Mouse (Mus musculus): ENCODE measurements at regions not wholly inside any gene's neighbourhood (a gene's known extent, or its start where the extent isn't known, plus 50 kb on each side); places are given as distances from the start of the nearest gene placed in this dataset.
A peak's percentile ranks its signal among the peaks of the same experiment; 100 is the strongest.

DNA sequence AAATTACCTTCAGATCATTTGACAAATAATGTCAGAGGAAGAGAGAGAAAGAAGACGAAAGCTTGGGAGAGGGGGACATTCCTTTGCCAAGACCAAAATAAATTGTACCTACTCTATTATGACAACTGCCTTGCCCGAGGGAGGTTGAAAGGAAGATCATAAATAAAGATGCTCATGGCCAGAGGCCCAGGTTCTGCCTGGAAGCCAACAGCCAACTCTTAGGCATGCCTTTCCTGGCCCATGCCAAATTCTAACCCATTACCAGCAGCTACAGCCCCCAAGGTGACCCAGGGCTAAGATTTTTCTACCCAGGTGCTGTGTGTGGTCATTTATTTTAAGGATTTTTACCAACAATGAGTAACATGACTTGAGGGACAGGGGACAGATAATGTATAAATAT, 54.9 kb downstream of the Cbln1 start:
- DNase-seq (ENCODE audit: low read depth, low spot score) = no peak

DNA sequence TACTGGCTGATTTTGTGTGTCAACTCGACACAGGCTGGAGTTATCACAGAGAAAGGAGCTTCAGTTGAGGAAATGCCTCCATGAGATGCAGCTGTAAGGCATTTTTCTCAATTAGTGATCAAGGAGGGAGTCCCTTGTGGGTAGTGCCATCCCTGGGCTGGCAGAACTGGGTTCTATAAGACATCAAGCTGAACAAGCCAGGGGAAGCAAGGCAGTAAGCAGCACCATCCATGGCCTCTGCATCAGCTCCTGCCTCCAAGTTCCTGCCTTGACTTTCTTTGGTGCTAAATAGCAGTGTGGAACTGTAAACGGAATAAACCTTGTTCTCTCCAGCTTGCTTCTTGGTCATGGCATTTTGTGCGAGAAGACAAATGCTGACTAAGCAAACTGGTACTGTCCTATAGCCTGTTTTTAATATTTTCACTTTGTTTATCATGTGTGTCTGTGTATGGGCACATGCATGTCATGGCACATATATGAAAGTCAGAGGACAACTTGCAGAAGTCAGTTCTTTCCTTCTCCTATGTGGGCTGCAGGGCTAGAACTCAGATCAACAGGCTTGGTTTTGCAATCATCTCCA, 57.3 kb downstream of the Cbln1 start:
- no peak for DNase-seq (ENCODE audit: low read depth, low spot score)

- DNase-seq (ENCODE audit: low read depth, low spot score) = no peak
Measured at GRCm38 (mm10) chr8:87389016-87389415, 83.4 kb downstream of the Cbln1 start.

GRCm38 (mm10) chr8:87383527-87384206, 88.7 kb downstream of the Cbln1 start:
- DNase-seq (ENCODE audit: low read depth, low spot score) = no peak

GRCm38 (mm10) chr8:87382311-87382710, 90.1 kb downstream of the Cbln1 start:
- no peak for DNase-seq (ENCODE audit: low read depth, low spot score)

DNA sequence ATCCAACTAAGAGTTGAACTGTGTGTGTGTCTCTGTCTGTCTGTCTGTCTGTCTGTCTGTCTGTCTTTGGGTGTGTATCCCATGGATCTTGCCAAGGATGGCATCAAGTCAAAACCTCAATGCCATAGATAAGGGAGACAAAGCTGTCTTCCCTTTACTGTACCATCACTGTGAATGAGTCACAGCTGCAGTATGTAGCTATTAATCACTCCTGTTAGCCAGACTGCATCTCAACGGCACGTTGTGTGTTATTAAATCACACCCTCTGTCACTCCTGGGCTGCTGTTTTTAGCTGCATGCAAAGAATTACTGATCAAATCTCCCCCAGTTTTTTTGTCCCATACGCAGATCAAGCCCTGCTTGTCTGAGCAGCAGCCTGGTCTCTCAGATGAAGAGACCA, 91.6 kb downstream of the Cbln1 start:
- no peak for DNase-seq (ENCODE audit: low read depth, low spot score)

DNA sequence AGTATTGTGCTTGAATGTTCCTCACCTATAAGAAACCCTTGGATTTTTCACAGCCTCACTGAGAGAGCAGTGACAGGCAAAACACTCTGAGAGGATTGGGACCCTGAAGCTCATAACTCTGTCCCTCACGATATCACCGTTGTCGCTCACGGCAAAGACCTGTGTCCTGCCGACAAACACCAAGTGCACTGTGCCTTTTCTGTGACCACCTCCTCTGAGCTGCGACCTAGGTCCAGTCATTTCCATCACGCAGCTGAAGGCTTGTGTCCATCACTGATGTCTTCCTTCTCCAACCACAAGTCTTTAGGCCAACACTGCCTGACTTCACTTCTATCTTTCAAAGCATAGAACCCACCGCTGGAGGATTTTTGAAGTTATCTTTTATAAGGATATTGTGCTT, 93.1 kb downstream of the Cbln1 start:
- no peak for DNase-seq (ENCODE audit: low read depth, low spot score)

DNA sequence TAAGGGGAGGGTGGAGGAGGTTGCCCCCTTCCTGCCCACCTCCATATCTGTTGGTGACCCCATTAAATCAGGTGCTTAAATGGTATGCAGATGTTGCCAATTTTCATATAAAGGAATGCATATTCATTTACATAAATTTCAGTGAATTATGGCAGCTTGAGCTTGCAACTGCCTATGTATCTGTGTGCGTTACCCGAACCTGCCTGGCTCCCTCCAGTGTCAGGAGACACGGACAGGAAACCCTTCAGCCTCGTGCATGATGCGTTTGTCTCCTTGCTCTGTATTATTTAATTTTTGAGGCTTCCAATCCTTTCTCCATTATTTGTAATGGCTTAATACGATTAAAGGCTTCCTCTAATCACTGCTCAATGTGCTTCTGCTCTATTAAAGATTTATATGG, 98.4 kb downstream of the Cbln1 start:
- DNase-seq (ENCODE audit: low read depth, low spot score) = no peak

- peak; percentile 97 for DNase-seq (ENCODE audit: low read depth, low spot score)
Measured at GRCm38 (mm10) chr8:87373535-87373934, 98.9 kb downstream of the Cbln1 start.

DNA sequence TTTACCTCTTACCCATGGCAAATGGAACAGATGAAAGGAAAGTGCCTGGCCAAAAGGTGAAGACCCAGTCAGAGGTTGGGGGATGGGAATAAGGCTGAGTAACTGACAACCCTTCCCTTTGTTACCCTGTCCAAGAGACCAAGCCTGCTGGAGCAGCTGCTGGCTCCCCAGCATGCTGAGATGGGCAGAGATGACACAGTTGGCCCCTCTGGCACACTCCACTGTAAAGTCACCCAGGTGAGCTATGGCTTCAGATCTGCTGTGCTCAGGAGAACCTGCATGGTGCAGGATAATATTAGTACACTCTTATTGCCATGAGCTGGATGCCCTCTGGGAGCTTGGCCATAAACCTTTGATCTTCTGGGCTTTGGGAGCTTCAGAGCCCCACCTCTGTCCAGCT, 100.3 kb downstream of the Cbln1 start:
- no peak for DNase-seq (ENCODE audit: low read depth, low spot score)

- DNase-seq (ENCODE audit: low read depth, low spot score) = no peak
Measured at GRCm38 (mm10) chr8:87370194-87370593, 102.2 kb downstream of the Cbln1 start.

- no peak for DNase-seq (ENCODE audit: low read depth, low spot score)
Measured at GRCm38 (mm10) chr8:87350471-87350870, 121.9 kb downstream of the Cbln1 start.

DNA sequence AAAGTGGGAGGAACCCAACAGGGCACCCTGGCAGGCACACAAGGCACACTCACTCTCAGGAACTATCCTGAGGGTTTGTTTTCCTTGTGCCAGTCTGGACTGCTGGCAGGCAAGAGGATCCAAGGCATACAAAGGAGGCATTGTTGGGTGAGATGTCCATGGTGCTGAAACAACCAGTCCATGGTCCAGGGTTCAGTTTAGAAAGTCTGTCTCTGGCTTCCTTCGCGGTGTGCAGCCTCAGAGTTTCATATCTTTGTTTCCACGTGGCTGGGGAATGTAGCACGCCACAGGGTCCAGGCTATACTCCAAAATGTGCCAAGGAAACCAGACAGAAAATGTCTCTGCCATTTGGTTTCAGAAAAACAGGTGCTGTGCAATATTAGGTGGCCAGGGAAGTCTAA, 122.6 kb downstream of the Cbln1 start:
- DNase-seq (ENCODE audit: low read depth, low spot score) = peak; percentile 65

DNA sequence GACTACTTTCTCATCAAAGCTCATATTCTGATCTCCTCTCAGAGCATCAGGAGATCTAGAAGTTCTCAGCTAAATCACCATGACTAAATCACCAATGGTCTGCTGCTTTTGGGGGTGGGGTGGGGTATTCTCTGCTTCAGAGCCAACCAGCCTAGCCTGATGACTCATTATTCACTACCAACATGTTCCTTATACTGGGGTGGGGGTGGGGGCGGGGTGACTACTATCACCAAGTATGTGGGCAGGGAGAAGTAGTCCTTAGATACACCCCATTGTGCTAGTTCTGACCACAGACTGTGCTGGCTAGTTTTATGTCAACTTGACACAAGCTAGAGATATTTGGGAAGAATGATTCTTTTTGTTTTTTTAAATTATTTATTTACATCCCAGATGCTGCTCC, 143.0 kb downstream of the Cbln1 start:
- no peak for DNase-seq (ENCODE audit: low read depth, low spot score)

- no peak for DNase-seq (ENCODE audit: low read depth, low spot score)
Measured at GRCm38 (mm10) chr8:87314570-87314969, 157.8 kb downstream of the Cbln1 start.

- no peak for DNase-seq (ENCODE audit: low read depth, low spot score)
Measured at GRCm38 (mm10) chr8:87311282-87311681, 161.1 kb downstream of the Cbln1 start.

DNA sequence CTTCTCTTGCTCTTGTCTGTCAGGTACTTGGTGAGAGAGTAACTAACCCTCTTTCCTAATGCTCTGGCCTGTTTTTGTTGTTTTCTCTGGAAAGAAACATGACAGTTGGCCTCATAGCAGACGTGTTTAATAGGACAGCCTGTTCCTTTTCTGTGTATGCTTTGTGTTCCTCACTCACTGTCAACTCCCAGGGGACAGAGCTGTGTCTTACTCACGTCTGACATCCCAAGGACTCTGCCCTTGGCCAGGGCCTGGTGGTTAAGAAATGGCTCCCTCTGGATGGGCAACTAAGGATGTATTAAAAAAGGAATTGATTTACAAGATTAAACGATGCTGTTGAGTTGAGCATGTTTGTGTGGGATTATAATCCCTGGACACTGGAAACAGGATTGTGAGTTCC, 164.1 kb downstream of the Cbln1 start:
- no peak for DNase-seq (ENCODE audit: low read depth, low spot score)

DNA sequence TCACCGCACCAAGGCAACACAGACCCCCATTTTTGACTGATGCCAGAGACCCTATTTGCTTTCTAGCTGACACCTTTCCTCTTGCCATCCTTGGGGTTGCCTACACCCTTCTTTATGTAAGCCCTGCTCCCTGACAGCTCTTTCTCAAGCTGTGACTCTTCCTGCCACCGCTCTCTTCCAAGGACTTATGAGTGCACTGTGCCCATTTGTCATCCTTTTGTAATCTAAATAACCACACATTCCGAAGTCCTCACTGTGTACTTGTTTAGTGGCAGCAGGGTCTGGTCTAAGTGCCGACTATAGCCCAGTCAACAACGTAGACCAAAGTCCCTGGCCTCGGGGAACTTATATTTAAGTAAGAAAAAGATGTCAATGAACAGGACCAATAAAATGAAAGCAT, 167.4 kb downstream of the Cbln1 start:
- no peak for DNase-seq (ENCODE audit: low read depth, low spot score)

DNA sequence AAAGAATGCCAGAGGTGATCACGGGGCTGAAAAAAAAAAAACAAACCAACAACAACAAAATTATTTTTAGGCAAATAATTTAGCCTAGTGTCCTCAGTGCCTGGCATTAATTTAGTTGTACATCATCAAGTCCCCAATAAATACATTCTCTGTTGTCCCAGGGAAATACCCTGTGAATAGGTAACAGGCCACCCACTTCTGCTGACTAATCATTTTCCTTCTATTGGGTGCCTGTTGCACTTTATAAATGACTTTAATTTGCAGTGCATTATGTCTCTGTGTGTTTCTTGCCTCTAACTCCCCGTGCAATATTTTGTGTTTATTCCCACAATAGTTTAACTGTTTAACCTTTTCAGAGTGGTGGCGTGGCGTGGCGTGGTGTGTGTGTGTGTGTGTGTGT, 168.9 kb downstream of the Cbln1 start:
- no peak for DNase-seq (ENCODE audit: low read depth, low spot score)

GRCm38 (mm10) chr8:87297761-87298160, 174.6 kb downstream of the Cbln1 start:
- DNase-seq (ENCODE audit: low read depth, low spot score) = no peak

GRCm38 (mm10) chr8:87297331-87297730, 175.1 kb downstream of the Cbln1 start:
- DNase-seq (ENCODE audit: low read depth, low spot score) = no peak

GRCm38 (mm10) chr8:87286059-87286458, 186.3 kb downstream of the Cbln1 start:
- no peak for DNase-seq (ENCODE audit: low read depth, low spot score)

- DNase-seq (ENCODE audit: low read depth, low spot score) = no peak
Measured at GRCm38 (mm10) chr8:87284356-87284755, 188.1 kb downstream of the Cbln1 start.

GRCm38 (mm10) chr8:87282511-87282910, 189.9 kb downstream of the Cbln1 start:
- DNase-seq (ENCODE audit: low read depth, low spot score) = no peak
